Mouse (Mus musculus) embryonic fibroblast, embryonic 13.5 days (primary cell): Measurements from ENCODE around the gene Stap2.

ENCODE experiments used
- CTCF ChIP-seq: IDR thresholded peaks from 2 replicates; pipeline ENCODE4 v1.5.1; 2011; ENCODE audit warnings: mild to moderate bottlenecking, control low read depth, low read length, moderate library complexity, borderline replicate concordance; ENCODE audit not compliant: insufficient read depth
- POLR2A ChIP-seq: IDR thresholded peaks from 2 replicates; pipeline ENCODE4 v1.6.1; 2011; ENCODE audit warnings: low read depth, mild to moderate bottlenecking, control low read depth, low read length, moderate library complexity

GRCm38 (mm10) chr17:55990278-55990898 lies 15.0 kb downstream of the Stap2 start:
- TF ChIP-seq CTCF (no peak), POLR2A (no peak)
